Mouse (Mus musculus) testis, adult 2 months (tissue): ENCODE measurements around the gene Hist1h4k.

Experiments
- CTCF ChIP-seq: fragments of 200-500 bp; IDR thresholded peaks from 2 replicates; pipeline ENCODE4 v1.5.1; 2012; ENCODE audit warnings: low read depth, mild to moderate bottlenecking, inconsistent platforms, low read length, moderate library complexity; ENCODE audit not compliant: control insufficient read depth, insufficient read depth, insufficient replicate concordance
- POLR2A ChIP-seq: fragments of 200-500 bp; IDR thresholded peaks from 2 replicates; pipeline ENCODE4 v1.6.1; 2012; ENCODE audit warnings: low read depth, mild to moderate bottlenecking, inconsistent platforms, low read length, moderate library complexity; ENCODE audit not compliant: control insufficient read depth

- TF ChIP-seq POLR2A = no peak
- TF ChIP-seq CTCF = no peak
Measured at GRCm38 (mm10) chr13:21722373-21722925, 27.9 kb downstream of the Hist1h4k start.
